Mouse (Mus musculus) limb, embryonic 10.5 days (tissue): Measurements from ENCODE around the gene Rgs3. TPM values are rescaled to one million over a fixed set of nuclear protein-coding genes. Genes with fewer than 3 reads are reported as not detected.

Source experiments
- DNase-seq: peaks from one replicate; pipeline ENCODE4 v3.0.0-alpha.2; 2017; ENCODE audit warnings: low spot score
- H3K27ac ChIP-seq: fragments of 300-500 bp; sonication (generic); 2 replicates; pipeline ENCODE4 v1.5.1; 2016; ENCODE audit warnings: mild to moderate bottlenecking
- H3K27me3 ChIP-seq: fragments of 300-500 bp; sonication (generic); 2 replicates; pipeline ENCODE4 v1.6.1; 2016; ENCODE audit warnings: low read depth, mild to moderate bottlenecking; ENCODE audit not compliant: poor library complexity, severe bottlenecking
- H3K36me3 ChIP-seq: fragments of 300-500 bp; sonication (generic); 2 replicates; pipeline ENCODE4 v1.6.1; 2016; ENCODE audit warnings: mild to moderate bottlenecking, moderate library complexity
- H3K4me1 ChIP-seq: fragments of 300-500 bp; sonication (generic); 2 replicates; pipeline ENCODE4 v1.6.1; 2016
- H3K4me3 ChIP-seq: fragments of 300-500 bp; sonication (generic); 2 replicates; pipeline ENCODE4 v1.5.1; 2016; ENCODE audit warnings: mild to moderate bottlenecking, moderate library complexity
- H3K9me3 ChIP-seq: fragments of 300-500 bp; sonication (generic); replicated peaks from 2 replicates; pipeline ENCODE4 v1.6.1; 2016; ENCODE audit warnings: mild to moderate bottlenecking
- WGBS: fragments of 180-500 bp; shearing (Covaris S2); methylation state at CpG from one replicate; pipeline ENCODE4 v1.1.7; 2016; 5-methylcytosine and 5-hydroxymethylcytosine counted together
- polyA plus RNA-seq: library from polyadenylated mRNA; unstranded; fragments of >200 nt; fragmentation: Nextera tagmentation; extraction: Ambion mirVana; gene quantifications from 2 replicates; pipeline ENCODE4 v1.2.1, GENCODE M21; 2016

The Rgs3 gene
- polyA plus RNA-seq, 1 experiment from 2014 or later: 38.2 TPM

DNA sequence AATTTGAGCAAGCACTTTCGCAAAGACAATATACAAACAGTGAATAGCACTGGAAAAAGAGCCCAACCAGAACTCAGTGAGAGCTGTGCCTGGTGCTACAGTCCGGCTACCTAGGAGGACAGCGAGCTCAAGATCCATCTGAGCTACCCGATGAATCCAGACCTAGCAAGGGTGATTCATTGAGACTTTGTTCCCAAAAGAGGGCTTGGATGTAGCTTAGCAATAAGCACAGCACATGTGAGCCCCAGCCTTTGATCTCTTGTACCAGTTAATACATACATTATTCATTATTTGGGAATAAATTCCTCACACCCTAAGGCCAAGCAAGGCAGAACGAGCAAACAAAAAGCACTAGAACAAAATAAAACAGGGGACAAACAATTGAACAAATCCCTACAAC, 34.8 kb downstream of the Rgs3 start:
- Histone ChIP-seq H3K27me3 (no peaks in the 10 kb centered on the region), H3K4me3 (no peak overlapping the region), H3K4me1 (peaks cover 12% of the 10 kb centered on the region), H3K27ac (no peak overlapping the region), H3K9me3 (no peaks in the 10 kb centered on the region), H3K36me3 (no peaks in the 10 kb centered on the region)
- DNase-seq: no peak
- WGBS: 85% methylated on average over 5 of the region's 5 CpGs

DNA sequence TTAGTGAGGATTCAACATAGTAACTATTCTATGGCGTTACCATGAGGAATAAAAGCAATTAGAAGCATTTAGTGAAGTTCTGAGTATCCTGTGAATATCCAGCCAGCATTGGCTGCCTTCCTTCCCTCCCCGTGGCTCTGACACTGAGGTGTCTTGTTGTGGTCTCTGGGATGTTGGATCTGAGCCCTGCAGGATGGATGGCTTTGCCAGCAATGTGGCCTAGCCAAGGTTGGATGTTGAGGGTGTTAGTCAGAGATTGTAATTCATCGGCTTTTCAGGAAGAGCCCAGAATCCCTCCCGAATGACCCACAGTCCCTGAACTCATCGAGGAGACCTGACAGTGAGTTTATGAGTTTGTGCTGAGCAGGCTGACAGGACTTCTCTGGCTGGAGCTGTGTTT, 36.4 kb downstream of the Rgs3 start:
- WGBS: 77% methylated on average over 5 of the region's 5 CpGs
- Histone ChIP-seq H3K4me3 (no peak overlapping the region), H3K4me1 (peaks cover 8% of the 10 kb centered on the region), H3K9me3 (no peaks in the 10 kb centered on the region), H3K27ac (no peak overlapping the region), H3K27me3 (no peaks in the 10 kb centered on the region), H3K36me3 (no peaks in the 10 kb centered on the region)
- DNase-seq: no peak

DNA sequence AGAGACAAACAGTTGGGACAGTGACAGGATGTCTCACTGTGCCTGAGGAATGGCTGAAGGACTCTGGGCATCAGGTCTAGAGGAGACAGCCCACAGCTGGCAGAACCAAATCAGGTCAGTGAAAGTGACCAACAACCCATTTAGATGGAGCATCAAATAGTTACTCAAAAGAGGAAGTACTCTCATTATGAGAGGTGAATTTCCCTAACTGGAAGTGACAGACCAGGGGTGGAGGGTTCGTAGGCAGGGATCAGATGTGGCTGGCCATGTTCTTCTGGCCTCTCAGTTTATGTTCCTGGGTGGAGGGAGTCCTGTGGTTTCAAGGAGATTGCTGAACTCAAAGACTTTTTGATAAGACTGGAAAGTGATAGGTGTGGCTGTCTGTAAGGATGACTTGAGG, 40.9 kb downstream of the Rgs3 start:
- DNase-seq: no peak
- Histone ChIP-seq H3K27me3 (no peaks in the 10 kb centered on the region), H3K4me3 (no peak overlapping the region), H3K9me3 (no peaks in the 10 kb centered on the region), H3K4me1 (peaks cover 10% of the 10 kb centered on the region), H3K36me3 (no peaks in the 10 kb centered on the region), H3K27ac (no peak overlapping the region)
- WGBS: 72% methylated on average over 1 of the region's 1 CpGs

DNA sequence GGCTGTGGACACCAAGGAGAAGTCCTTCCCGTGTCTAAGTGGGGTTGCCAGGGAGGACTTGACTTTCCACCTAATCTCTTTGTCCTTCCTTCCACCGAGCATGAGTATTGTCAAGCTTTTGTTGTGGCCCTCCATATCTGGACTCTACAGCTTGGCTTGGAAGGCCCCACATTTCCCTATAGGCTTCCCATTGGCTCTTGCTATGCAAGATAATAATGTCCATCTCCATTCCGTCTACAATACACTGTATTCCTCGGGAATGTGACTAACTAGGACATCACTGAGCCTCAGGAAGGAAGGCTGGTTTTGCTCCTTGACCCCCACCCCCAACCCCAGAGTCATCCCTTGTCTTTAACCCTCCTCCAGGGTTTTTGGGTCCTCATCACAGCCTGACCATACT, 44.0 kb downstream of the Rgs3 start:
- no peak overlapping the region for H3K27ac ChIP-seq
- H3K27me3 ChIP-seq: no peaks in the 10 kb centered on the region
- H3K4me1 ChIP-seq: peaks cover 39% of the 10 kb centered on the region
- no peaks in the 10 kb centered on the region for H3K9me3 ChIP-seq
- 90% methylated on average over 4 of the region's 4 CpGs for WGBS
- H3K36me3 ChIP-seq: no peaks in the 10 kb centered on the region
- H3K4me3 ChIP-seq: no peak overlapping the region
- no peak for DNase-seq

DNA sequence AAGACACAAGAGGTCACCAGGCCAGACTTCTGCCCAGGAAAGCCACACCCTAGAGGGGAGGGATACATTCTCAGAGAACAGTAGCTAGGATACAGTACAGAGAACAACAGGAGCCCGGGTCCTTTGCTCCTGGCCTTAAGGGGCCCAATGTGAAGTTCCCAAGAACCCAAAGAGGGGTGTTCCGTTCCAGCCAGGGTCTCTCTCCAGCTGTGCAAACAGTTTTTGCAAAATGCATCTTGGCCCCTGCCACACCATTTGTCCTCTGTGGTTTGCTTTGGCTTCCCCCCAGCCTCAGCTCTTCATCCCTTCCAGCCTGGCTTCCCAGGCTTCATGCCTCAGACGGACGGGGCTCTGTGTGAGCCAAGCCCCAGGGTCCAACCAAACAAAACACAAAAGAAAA, 44.4 kb downstream of the Rgs3 start:
- Histone ChIP-seq H3K4me3 (no peak overlapping the region), H3K36me3 (no peaks in the 10 kb centered on the region), H3K9me3 (no peaks in the 10 kb centered on the region), H3K27me3 (no peaks in the 10 kb centered on the region), H3K27ac (no peak overlapping the region), H3K4me1 (peaks cover 43% of the 10 kb centered on the region)
- DNase-seq: no peak
- 76% methylated on average over 4 of the region's 4 CpGs for WGBS

DNA sequence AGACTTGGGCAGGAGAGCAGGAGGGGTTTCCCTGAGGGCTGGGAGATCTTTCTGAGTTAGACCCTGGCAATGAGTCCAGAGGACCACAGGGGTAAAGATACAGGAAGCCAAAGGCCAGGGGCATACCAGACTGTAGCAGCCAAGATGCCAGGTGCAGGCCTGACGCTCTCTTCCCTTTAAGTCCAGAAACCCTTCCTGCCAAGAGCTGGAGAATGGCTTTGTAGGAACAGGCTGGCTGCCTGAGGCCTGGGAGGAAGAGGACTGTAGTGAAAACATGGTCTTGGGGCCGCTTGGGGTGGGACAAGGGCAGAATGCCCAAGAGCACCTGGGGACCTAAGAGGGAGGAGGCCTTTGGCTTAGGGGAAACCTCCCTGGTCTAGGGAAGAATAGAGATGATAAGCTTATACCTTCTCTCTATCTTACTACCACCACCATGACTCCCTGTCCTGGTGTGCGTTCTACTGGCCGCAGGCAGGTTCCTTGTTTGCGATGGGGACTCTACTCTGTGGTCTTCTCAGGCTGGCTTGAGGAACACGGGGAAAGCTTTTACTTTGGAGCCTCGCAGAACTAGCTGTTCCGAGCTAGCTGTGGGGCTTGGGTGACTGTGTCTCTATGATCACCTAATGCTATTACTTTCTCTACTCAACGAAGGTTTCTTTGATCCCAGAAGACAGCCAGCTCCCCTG, 46.4 kb downstream of the Rgs3 start:
- H3K36me3 ChIP-seq: no peaks in the 10 kb centered on the region
- DNase-seq: no peak

DNA sequence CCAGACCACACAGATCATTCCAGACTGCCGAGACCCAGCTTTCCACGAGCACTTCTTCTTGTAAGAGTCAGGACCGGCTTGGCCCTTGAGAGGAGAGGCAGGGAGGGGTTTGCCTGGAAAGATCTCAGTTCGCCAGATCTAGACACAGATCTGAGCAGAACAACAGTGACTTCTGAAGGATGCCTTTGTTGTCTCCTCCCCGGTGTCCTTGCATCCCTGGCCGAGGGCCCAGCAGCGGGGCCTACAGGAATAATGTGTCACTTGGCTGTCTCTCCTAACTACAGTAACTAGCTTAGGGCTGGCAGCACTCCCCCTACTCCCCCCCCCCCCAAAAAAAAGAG, 46.9 kb downstream of the Rgs3 start:
- Histone ChIP-seq H3K27ac (peak overlapping the region; percentile 32; the same call in 1 of the 2 replicates), H3K27me3 (0 out of 2 replicates have a peak, but pooled peaks cover 3% of the 10 kb centered on the region), H3K9me3 (no peaks in the 10 kb centered on the region), H3K4me3 (no peak overlapping the region), H3K4me1 (peaks cover 49% of the 10 kb centered on the region), H3K36me3 (no peaks in the 10 kb centered on the region)
- 62% methylated on average over 7 of the region's 7 CpGs for WGBS
- no peak for DNase-seq

More for the DNA sequence above, 46.4 kb downstream of the Rgs3 start:
- 89% methylated on average over 9 of the region's 9 CpGs for whole genome bisulfite sequencing
- Histone ChIP-seq H3K27me3 (0 out of 2 replicates have a peak, but pooled peaks cover 3% of the 10 kb centered on the region), H3K4me3 (no peak overlapping the region), H3K4me1 (peaks cover 49% of the 10 kb centered on the region), H3K27ac (peak overlapping the region; percentile 32; the same call in 1 of the 2 replicates), H3K9me3 (no peaks in the 10 kb centered on the region)

DNA sequence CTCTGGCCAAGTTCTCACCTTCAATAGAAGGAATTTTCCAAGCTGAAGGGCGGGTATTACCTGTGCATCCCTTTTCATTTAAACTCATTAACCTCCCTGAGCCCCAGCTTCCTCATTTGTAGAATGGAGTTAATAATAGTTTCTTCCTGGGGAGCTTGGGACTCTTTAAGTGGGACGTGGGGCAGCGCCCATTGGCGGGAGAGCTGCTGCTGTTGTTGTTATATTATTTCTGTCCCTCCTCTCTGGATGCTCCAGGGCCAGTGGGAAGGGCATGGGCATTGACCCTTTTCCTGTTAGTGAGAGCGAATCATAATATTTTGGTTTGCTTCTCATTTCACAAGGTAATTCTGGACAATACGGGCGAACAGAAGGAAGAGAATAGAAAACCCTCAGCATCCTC, 47.3 kb downstream of the Rgs3 start:
- DNase-seq: no peak
- Histone ChIP-seq H3K4me3 (no peak overlapping the region), H3K4me1 (peaks cover 49% of the 10 kb centered on the region), H3K27ac (peak overlapping the region; percentile 63; the same call in 1 of the 2 replicates), H3K9me3 (no peaks in the 10 kb centered on the region), H3K27me3 (0 out of 2 replicates have a peak, but pooled peaks cover 3% of the 10 kb centered on the region), H3K36me3 (no peaks in the 10 kb centered on the region)
- WGBS: 81% methylated on average over 7 of the region's 7 CpGs

DNA sequence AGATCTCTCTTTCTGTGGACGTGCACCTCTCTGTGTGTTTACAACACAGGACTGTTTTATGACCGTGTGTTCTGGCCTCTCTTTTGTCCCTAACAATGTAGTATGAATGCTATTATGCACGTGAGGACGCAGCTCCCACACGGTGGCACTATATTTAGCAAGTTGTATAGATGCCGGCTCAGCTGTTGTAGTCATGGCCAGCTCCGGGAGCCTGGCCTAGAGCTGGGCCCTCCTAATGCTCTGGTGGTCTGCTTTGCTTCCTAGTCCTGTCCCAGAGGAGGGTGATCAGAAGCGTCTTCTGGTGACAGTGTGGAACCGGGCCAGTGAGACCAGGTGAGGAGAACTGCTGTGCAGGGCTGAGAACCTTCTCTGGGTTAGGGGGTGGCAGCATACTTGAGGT, 47.7 kb downstream of the Rgs3 start:
- Histone ChIP-seq H3K4me3 (no peak overlapping the region), H3K4me1 (peaks cover 48% of the 10 kb centered on the region), H3K36me3 (no peaks in the 10 kb centered on the region), H3K27me3 (0 out of 2 replicates have a peak, but pooled peaks cover 3% of the 10 kb centered on the region), H3K9me3 (no peaks in the 10 kb centered on the region), H3K27ac (peak overlapping the region; percentile 63; the same call in 1 of the 2 replicates)
- no peak for DNase-seq
- 71% methylated on average over 9 of the region's 9 CpGs for WGBS

DNA sequence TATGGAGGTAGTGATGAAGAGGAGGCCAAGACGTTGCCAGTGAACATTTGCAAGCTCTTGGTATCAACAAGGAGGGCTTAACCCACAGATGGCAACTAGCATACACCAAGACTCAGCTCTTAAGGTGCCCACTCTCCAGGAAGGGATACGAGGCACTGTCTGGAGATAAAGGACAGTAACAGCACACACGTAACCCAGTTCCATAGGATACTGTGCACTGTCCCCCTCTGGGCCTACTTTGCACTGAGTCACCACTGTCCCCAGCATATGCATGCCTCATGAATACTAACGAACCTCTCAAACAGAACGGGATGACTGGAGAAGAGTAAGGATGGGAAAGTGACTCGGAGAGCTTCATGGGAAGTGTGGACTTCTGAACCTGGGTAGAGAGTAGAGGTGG, 48.2 kb downstream of the Rgs3 start:
- Histone ChIP-seq H3K27ac (peak overlapping the region; percentile 63; the same call in 1 of the 2 replicates), H3K4me3 (no peak overlapping the region), H3K36me3 (no peaks in the 10 kb centered on the region), H3K9me3 (no peaks in the 10 kb centered on the region), H3K4me1 (peaks cover 48% of the 10 kb centered on the region), H3K27me3 (0 out of 2 replicates have a peak, but pooled peaks cover 3% of the 10 kb centered on the region)
- no peak for DNase-seq
- 83% methylated on average over 6 of the region's 6 CpGs for WGBS

DNA sequence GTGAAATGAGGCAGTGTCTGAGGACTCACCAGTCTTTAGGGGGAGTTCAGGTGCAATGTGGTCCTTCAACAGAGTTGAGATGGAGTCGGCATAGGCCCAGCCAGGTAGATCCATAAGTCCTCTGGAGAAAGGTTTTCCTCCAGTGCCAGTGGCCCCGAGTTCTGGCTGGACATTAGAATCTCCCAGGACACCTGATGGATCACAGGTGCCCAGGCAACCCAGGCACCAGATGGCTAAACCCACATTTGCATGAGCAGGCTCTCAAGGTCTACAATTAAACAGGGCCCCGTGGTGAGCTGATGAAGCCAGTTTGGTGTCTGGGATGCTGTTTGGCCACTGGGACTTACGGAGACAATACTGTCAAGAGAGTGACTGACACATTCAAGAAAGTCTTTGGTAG, 49.7 kb downstream of the Rgs3 start:
- Histone ChIP-seq H3K9me3 (no peaks in the 10 kb centered on the region), H3K36me3 (no peaks in the 10 kb centered on the region), H3K27me3 (0 out of 2 replicates have a peak, but pooled peaks cover 3% of the 10 kb centered on the region), H3K4me3 (no peak overlapping the region), H3K4me1 (peaks cover 59% of the 10 kb centered on the region), H3K27ac (no peak overlapping the region)
- no peak for DNase-seq
- WGBS: 85% methylated on average over 4 of the region's 4 CpGs

DNA sequence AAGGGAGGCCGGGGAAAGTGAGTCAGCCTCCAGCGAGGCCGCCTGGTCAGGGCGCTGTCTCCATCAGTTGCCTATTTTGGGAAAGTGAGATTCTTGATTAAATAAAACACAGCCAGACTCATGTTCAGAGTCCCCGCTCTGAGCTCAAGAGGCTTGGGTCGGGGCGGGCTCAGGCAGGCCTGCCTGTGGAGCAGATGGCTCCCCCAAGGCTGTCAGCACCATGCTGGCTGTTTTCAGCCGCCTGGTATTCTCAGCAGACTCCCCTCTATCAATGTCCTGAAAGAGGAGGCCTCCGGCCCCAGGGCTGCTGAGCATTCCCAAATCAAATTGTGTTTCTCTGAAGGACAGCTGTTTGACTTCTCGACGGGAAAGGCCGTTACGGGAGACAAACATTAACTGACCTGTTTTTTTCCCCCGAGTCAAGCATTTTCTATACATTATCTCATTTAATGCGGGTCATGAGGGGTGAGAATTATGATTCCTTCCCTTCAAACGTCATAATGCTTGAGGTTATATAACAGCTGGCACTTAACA, 50.6 kb downstream of the Rgs3 start:
- Histone ChIP-seq H3K27me3 (0 out of 2 replicates have a peak, but pooled peaks cover 3% of the 10 kb centered on the region), H3K4me3 (no peak overlapping the region), H3K9me3 (no peaks in the 10 kb centered on the region), H3K27ac (0 out of 2 replicates have a peak overlapping the region, but pooled peaks have one; percentile 17), H3K36me3 (no peaks in the 10 kb centered on the region), H3K4me1 (peaks cover 59% of the 10 kb centered on the region)
- 61% methylated on average over 16 of the region's 16 CpGs for WGBS
- no peak for DNase-seq

DNA sequence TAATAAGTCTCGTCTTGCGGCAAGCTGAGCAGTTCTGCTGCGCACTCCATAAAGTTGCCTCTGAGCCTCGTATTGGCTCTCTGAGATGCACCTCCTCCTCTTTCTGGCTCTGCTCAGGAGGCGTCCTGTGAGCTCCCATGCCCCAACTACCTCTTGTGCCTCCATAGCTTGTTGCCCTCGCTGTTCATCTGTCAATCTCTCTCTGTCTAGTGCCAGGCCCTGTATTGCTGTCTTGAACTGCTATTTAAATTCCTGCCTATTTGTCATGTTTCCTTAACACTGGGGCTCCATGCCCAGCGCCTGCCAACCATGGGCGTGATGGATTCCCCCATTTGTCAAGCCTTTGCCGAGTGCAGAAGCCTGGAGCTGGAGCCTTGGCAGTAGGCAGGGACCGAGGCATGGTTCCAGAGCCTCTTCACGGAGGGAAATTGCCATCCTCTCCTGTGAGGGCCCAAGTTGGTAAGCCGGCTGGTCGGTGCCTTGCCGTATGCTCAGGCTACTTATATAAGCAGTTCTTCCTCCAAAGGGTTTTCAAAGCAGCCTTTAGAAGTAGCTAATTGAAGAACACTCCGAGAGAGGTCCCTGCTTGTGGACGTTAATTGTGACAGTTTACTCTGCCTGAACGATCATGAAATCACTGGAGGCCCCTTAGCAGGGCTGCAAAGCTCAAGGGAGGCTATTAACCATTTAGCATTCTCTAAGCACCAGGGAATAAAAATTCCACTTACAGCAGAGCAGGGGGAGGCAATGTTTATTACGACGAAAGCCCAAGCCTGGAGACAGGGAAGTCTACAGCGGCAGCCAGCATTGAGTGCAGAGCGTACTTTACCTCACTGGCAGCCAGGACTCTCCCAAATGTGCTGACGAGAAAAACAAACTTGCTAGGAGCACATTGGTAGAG, 53.2 kb downstream of the Rgs3 start:
- no peaks in the 10 kb centered on the region for H3K36me3 ChIP-seq
- peak overlapping the region; percentile 54; the same call in 1 of the 2 replicates for H3K27ac ChIP-seq
- WGBS: 32% methylated on average over 22 of the region's 22 CpGs
- 0 out of 2 replicates have a peak, but pooled peaks cover 9% of the 10 kb centered on the region for H3K27me3 ChIP-seq
- H3K9me3 ChIP-seq: no peaks in the 10 kb centered on the region
- H3K4me3 ChIP-seq: no peak overlapping the region
- peaks cover 37% of the 10 kb centered on the region for H3K4me1 ChIP-seq
- no peak for DNase-seq
